Mouse (Mus musculus) gastrocnemius, postnatal 10 days (tissue): ENCODE results near the gene Syt16. TPM values are rescaled to one million over a fixed set of nuclear protein-coding genes. Genes with fewer than 3 reads are reported as not detected.
A peak's percentile ranks its signal among the peaks of the same experiment; 100 is the strongest.

Source experiments
- DNase-seq: peaks from one replicate; pipeline ENCODE4 v3.0.0; 2021; ENCODE audit warnings: mixed read lengths
- total RNA-seq, 2 experiments: library from RNA; stranded (reverse); gene quantifications; 2 replicates each; pipeline ENCODE4 v1.2.3; 2021

Gene Syt16
- total RNA-seq, 2 experiments from 2014 or later: 0.09 to 0.16 TPM

GRCm38 (mm10) chr12:74219909-74220308 lies 222.4 kb downstream of the Syt16 start:
- no peak for DNase-seq

GRCm38 (mm10) chr12:74220651-74221050 lies 223.2 kb downstream of the Syt16 start:
- no peak for DNase-seq

GRCm38 (mm10) chr12:74230808-74231207 lies 233.3 kb downstream of the Syt16 start:
- no peak for DNase-seq

- DNase-seq: no peak
Measured at GRCm38 (mm10) chr12:74232845-74233244, 235.4 kb downstream of the Syt16 start.

- DNase-seq: no peak
Measured at GRCm38 (mm10) chr12:74236191-74236590, 238.7 kb downstream of the Syt16 start.

- DNase-seq: peak; percentile 6
Measured at GRCm38 (mm10) chr12:74238056-74238455, 240.6 kb downstream of the Syt16 start.

- DNase-seq: no peak
Measured at GRCm38 (mm10) chr12:74238806-74239205, 241.3 kb downstream of the Syt16 start.

GRCm38 (mm10) chr12:74264846-74265245 lies 267.4 kb downstream of the Syt16 start:
- DNase-seq: no peak

GRCm38 (mm10) chr12:74267049-74267448 lies 269.6 kb downstream of the Syt16 start:
- no peak for DNase-seq

GRCm38 (mm10) chr12:74268644-74269285 lies 271.3 kb downstream of the Syt16 start:
- DNase-seq: no peak

- DNase-seq: no peak
Measured at GRCm38 (mm10) chr12:74272545-74272944, 275.1 kb downstream of the Syt16 start.

GRCm38 (mm10) chr12:74277265-74277664 lies 279.8 kb downstream of the Syt16 start:
- DNase-seq: no peak

- no peak for DNase-seq
Measured at GRCm38 (mm10) chr12:74281403-74281802, 283.9 kb downstream of the Syt16 start.

GRCm38 (mm10) chr12:74282846-74283245 lies 285.4 kb downstream of the Syt16 start:
- DNase-seq: no peak

- peak; percentile 69 for DNase-seq
Measured at GRCm38 (mm10) chr12:74284020-74284684, 286.7 kb downstream of the Syt16 start.

GRCm38 (mm10) chr12:74284685-74285054 lies 287.2 kb downstream of the Syt16 start:
- no peak for DNase-seq

- no peak for DNase-seq
Measured at GRCm38 (mm10) chr12:74290983-74291382, 293.5 kb downstream of the Syt16 start.

GRCm38 (mm10) chr12:74293624-74294023 lies 296.2 kb downstream of the Syt16 start:
- peak; percentile 37 for DNase-seq

- no peak for DNase-seq
Measured at GRCm38 (mm10) chr12:74296374-74296773, 298.9 kb downstream of the Syt16 start.

- DNase-seq: no peak
Measured at GRCm38 (mm10) chr12:74301559-74301958, 304.1 kb downstream of the Syt16 start.

- DNase-seq: no peak
Measured at GRCm38 (mm10) chr12:74303418-74304294, 306.2 kb downstream of the Syt16 start.

- DNase-seq: no peak
Measured at GRCm38 (mm10) chr12:74312611-74313010, 315.1 kb downstream of the Syt16 start.

GRCm38 (mm10) chr12:74315221-74315620 lies 317.8 kb downstream of the Syt16 start:
- no peak for DNase-seq
